Mouse (Mus musculus) gastrocnemius, postnatal 36 days (tissue): ENCODE measurements around the gene Ptpn3. TPM values are rescaled to one million over a fixed set of nuclear protein-coding genes. Genes with fewer than 3 reads are reported as not detected.

Experiments
- DNase-seq, 2 experiments: peaks; one replicate each; pipeline ENCODE4 v3.0.0; 2022
- intact Hi-C: fragments of 180-260 bp; cut with DNase I; formaldehyde crosslinking; loops from one replicate; pipeline ENCODE4 v1.15.1; 2025
- total RNA-seq, 2 experiments: library from RNA; stranded (reverse); gene quantifications; 2 replicates each; pipeline ENCODE4 v1.2.3; 2021

The Ptpn3 gene
- total RNA-seq, 2 experiments from 2014 or later, result 37.5 to 41.5 TPM

DNA sequence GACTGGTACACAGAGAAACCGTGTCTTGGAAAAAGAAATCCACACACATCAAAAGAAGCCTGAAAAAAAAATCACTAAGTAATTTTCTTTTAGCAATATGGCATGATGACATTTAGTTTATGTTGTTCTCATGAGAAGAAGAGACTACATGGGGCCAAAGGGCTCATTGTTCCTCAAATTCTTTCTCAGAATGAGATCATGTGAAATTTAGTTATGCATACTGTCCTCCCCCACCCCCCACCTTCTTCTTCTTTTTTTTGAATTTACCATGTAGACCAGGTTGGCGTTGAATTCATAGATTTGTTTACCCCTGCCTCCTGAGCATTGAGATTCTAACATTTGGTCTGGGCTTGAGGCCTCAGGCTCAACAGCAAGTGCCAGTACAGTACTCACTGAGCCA lies 111.8 kb downstream of the Ptpn3 start:
- DNase-seq, result no peak
- intact Hi-C loops, result no loop called here

DNA sequence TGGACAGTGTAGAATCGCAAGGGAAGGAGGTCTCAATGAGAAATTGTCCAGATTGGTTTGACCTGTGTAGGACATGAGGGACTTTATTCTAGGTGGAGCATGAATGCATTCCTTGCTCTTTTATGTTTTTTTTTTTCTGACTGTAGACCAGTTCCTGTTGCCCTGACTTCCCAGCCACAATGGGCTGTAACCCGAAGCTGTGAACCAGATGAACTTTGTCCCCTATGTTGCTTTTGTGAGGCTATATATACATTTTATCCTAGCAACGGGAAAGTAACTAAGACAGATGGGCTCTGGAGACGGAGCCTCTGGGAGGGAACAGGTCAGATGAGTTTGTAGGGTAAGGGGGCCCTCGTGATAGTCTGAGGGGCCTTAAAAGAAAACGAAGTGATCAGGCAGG lies 115.6 kb downstream of the Ptpn3 start:
- no peak for DNase-seq
- intact Hi-C loops, result no loop called here

DNA sequence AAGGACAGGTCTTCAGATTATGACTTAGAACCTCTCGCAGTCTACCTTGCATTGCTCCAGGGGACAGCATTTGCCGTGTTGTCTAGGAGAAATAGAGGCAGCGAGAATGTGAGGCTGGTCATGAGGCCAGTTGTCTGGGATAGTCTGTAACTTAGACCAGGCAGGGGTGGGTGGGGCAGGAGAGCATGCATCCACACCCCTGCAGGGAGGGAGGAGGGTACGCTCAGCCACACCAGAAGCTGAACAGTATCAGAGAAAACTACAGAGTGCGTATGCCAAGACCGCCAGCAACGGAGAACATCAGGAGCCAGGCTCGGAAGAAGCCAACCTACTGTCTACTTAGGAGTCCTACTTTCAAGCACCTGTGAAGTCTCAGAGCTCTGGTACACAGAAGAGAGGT lies 116.2 kb downstream of the Ptpn3 start:
- intact Hi-C loops, result no loop called here
- no peak for DNase-seq

DNA sequence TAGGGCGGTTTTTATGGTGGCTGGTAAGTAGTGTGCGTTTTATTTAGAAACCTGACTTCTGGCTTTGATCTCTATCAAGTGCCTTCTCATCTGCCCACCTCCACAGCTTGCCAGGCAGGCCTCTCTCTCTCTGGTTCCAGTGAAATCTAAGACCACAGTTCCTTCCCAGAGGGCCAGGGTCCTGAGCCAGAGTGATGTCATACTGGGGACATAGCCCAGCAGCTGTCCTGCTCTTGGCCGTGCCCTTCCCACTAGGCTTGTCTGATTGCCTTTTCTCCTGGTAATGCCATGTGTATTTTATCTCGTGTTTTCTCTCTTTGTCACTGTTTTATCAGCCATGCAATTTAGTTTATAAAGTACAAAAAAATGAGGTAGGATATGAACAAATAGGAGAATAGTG lies 118.1 kb downstream of the Ptpn3 start:
- intact Hi-C loops, result no loop called here
- peak; percentile 66 to 75 for DNase-seq

DNA sequence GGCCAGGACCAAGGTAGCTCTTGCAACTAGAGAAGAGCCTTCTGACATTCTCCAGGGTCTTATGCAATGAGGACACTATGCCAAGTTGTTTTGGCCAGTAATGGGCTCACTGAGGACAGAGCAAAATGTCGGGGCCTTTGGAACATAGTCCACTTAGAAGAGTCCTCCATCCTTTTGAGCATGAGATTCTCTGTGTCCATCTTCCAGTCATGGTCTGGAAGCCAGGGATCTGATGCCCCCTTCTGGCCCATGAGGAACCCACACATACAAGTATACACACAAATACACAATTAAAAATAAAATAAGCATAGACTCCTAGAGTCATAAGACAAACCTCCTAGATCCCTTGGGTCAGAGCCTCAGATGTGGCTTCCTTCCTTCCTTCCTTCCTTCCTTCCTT lies 120.1 kb downstream of the Ptpn3 start:
- DNase-seq, result no peak
- intact Hi-C loops, result no loop called here

DNA sequence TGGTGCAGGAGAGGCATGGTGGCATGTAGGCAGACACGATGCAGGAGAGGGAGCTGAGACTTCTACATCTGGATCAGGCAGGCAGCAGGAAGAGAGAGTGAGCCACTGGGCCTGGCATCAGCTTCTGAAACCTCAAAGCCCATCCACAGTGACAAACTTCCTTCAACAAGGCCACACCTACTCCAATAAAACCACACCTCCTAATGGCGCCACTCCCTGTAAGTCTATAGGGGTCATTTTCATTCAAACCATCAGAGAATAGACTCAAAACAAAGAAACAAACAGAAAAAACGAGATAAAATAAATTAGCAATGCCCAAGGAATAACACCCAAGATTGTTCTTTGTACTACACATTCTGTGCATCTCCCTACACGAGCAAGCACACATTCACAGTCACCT lies 122.8 kb downstream of the Ptpn3 start:
- intact Hi-C loops, result no loop called here
- DNase-seq, result no peak

DNA sequence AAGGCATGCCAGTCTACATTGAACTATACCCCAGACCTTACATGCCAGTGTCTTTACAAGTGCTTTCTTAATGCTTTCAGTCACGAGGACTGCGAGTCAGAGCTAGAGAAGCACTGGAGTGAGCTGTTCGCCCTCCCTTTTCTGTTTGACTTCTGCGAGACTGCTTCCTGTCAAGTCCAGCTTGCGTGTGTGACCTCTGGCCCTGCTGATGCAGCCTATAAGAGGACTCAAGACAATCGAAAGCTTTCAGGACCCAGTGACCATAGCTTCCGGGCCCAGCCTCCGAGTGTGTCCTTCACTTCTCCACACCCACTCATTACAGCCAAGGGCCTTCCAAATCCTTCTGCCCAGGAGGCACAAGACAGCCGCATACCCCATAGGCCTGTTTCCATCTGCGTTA lies 126.3 kb downstream of the Ptpn3 start:
- DNase-seq, result no peak
- intact Hi-C loops, result no loop called here

DNA sequence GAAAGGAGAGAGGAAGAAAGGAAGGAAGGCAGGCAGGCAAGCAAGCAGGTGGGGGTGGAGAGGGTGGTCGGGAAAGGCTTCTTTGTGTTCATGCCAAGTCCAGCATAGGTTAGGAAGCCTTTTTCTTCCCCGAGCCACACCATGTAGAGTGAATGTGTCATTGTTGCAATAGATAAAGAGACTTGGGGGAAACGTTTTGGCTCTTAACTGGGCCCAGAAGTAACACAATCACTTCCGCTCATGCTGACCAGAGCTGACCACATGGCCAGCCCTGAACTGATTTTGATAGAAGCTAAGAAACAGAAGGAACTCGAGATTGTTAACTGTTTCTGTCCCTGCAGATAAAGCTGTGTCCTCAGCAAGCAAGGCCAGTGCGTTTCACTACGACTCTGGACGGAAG lies 128.8 kb downstream of the Ptpn3 start:
- DNase-seq, result no peak
- intact Hi-C loops, result no loop called here

DNA sequence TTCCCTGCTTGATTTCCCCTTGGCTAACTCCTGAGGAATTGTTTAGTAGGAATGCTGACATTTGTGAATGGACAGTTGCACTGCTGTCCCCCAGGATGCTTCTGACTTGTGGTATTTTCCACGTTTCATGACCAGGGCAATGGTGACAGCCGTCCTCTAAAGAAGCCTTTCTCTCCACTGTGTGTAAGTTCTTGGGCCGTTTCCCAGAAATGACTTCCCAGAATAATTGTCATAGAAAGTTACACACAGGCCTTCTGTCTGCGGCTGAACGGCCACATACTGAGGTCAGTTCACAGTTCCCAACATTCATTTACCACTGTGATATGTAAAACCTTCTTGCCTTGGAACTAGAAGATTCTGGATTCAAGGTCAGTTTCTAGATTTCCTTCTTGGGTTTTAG lies 129.8 kb downstream of the Ptpn3 start:
- intact Hi-C loops, result no loop called here
- no peak for DNase-seq

DNA sequence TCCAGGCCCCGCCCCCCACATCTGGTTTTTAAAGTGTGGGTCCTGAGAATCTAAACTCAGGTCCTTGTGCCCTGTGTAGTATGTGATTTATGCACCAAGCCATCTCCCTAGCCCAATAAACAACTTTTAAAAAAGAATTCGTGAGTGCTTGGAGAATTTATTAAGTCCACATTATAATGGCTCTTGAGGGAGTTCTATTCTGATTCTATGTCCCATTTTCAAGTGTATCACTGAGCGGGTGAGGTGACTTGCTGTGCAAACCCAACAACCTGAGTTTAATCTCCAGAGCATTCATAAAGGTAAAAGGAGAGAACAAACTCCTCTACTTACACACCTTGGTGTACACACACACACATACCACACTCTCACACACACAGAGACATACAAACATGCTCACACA lies 133.0 kb downstream of the Ptpn3 start:
- DNase-seq, result no peak
- intact Hi-C loops, result no loop called here

DNA sequence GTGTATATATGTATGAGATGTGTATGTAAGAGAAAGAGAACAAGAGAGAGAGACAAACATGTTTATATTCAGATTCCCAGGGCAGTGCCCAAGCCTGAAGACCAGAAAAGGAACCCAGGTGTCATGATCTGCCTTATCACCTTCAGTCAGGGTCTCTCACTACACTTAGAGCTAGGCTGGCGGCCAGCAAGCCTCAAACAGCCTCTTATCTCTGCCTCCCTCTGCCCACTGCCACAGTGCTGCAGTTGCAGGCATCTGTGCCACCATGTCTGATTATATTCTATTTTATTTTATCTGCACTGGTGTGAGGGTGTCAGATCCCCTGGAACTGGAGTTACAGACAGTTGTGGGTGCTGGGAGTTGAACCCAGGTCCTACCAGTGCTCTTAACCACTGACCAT lies 133.4 kb downstream of the Ptpn3 start:
- intact Hi-C loops, result no loop called here
- DNase-seq, result no peak

DNA sequence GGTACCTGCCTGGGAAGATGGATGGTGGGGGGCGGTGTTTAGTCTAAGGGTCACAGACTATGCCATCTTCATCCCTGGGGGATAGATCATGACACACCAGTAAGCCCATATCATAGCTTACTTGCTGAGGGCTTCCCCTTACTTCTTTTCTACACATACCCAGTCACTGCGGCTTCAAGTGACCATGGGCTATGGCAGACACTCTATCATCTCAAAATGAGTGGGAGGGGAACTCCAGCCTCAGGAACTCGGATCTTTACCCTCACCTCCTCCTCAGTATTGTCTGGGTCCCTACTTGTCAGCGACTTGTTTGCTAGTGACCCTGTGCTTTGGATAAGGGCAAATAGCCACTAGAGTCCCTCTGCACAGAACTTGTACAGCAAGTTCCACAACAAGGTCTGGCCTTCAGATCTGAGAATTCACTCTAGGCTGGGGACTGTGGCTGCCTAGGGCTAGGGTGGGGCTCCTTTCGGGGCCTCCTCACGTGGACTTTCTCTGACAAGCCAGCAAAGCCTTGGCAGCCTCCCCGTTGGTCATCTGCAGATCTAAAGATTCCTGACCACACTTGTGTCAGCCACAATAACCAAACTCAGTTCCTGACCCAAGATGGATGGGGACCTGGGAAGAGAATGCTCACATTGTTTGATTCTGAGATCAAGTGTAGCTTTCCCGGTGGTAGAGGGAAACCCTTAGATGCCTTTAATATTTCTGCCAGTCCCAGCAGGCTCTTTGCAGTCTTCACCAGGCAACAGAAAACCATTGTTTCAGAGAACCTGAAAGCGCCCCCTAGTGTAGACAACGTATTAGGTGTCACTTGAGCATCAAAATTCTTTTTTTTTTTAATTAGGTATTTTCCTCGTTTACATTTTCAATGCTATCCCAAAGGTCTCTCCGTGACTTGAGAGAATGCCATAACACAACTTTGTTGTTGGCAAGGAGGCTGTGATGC lies 134.4 kb downstream of the Ptpn3 start:
- intact Hi-C loops, result no loop called here

DNA sequence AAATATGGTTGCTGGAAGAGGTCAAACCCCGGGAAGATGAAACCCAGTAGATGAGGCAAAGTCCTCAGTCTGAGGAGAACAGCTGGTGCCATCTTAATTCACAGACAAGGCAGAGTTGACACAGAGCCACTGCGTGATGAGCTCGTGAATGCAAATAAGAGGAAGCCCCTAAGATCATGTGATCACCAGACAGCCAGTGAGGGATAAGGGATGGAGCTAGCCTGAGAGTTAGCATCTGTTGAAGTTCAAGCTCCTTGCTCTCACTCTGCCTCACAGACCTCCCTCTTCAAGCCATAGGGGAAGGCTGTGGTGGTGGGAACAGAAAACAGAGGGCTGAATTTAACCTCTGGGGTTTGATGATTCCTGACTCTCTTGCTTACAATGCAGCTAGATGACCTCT lies 136.0 kb downstream of the Ptpn3 start:
- DNase-seq, result no peak
- intact Hi-C loops, result no loop called here

More for the DNA sequence above, 134.4 kb downstream of the Ptpn3 start:
- DNase-seq, result no peak

DNA sequence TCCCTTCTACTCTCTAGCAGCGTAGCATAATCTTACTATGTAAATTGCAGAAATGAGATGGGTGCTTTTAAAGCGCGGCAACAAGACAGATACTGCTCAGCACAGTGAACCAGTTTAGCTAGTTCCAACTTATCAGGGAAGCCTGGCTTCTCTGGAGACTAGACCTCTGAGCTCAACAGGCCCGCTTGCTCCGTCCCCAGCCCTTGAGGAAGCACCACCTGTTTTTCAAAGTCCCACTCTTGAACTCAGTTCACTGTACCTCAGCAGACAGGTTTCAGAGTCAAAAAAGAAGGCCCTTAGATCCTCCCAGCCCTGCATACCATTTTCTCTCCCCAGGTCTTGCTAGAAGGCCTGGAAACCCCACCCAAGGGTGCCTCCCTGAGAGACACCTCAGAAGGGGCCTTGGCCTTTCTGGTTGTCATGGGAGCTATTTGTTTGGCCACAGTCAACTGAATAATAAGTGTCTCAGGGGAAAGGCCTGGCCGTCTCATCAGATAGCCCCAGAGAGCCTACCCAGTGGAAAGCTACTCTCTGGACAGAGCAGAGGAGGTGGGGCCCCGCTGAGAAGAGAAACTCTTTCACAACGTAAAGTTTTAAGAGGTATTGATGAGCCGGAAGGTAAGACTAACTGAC lies 136.9 kb downstream of the Ptpn3 start:
- intact Hi-C loops, result no loop called here

DNA sequence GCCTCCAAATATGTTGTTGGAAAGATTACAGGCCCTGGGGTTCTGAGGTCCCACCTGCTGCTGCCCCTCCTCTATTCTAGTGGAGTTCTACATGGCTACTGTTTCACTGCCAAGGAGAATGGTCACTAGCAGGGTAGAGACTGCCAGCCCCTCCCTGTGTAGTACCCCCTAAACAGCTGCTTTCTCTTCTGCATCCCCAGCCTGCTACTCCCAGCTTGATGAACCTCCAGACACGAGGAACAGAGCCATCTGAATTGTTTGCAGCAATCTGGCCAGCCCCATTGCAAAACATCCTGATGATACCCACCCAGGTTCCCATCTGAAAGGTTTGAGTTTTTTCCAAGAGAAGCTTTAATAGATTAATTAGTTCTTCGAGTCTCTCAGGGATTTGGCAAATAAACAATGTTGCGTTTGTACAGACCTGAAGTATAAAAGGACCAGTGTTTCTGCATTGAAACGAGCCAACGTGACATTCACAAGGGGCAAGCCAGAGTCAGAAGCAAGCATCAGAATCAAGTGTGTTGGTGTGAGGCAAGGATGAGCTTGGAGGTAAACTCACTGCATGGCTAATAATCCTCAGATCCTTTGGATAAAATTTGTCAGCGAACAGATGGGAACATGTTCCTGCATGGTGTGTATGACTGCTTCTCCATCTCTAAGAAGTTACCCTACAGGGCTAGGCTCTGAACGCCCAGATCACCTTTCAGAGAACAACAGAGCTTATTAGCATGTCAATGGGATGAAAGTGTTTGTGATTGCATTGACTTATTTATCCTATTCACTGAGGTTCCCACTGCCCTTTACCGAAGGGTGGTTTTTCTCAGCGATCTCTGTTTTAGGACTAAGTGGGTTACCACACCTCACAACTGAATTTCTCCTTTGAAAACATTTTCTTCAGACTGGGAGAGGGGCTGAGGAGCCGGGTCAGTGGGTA lies 138.6 kb downstream of the Ptpn3 start:
- intact Hi-C loops, result no loop called here
- no peak for DNase-seq

More for the DNA sequence above, 136.9 kb downstream of the Ptpn3 start:
- DNase-seq, result no peak

DNA sequence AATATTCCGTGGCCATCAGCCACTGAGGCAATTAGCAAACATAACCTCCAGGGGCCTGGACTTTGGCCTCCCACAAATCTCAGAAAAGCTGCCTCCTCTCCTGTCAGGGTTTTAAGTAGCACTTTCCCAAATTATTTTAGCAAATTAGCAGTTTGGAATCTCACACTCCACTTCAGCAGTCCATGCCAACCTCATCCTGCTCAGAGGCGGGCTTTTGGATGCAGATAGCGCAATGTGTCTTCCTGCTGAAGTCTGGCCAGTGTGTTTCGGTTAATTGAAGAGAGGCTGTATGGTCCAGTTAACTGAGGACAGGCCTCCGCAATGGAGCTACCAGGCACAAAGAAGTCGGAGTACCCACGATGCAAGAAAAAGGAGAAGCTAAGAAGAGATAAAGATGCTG lies 141.1 kb downstream of the Ptpn3 start:
- intact Hi-C loops, result no loop called here
- no peak for DNase-seq

DNA sequence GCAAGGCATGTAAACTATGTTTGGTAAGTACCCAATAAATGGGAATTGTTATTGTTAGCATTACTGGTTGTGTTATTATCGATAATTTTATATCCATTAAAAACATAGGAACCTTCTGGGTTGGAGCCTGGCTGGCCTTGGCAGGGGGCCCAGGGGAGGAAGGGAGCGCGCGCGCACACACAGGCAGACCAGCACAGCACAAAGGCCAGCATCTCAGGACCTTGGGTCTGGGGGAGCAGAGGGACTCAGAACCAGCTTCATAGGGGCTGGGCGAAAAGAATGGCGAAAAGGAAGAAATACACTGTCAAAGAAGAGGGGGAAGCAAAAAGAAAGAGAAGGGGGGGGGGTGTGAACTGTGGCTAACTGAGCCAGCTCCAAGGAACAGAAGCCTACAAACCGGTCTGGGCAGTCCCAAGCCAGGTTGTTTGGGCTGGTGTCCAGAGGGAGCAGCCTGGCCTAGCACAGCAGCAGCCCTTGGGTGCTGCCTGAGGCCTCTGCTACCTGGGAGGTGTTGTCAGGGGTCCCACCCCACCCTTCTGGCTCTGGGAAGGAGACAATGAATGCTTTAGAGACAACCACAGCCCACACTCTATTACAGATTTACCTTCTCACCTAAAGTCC lies 145.0 kb downstream of the Ptpn3 start:
- intact Hi-C loops, result no loop called here
- no peak for DNase-seq

DNA sequence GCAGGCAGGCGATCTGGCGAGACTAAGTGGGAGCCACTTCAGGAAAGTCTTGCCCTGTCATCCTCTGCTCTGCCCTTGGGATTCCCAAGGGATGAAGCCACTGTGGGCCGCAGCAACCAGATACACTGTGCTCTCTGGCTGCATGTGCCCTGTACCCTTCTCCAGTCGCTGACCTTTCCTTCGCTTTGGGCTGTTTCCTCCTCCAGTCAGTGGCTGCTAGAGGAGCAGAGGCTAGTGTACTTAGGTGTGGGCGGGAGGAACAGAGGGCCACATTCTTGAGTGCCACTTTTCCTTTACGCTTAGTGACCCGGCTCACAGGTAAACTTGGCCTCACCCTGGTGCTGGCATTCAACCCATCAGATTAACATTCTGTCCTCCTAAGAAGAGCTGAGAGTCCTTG lies 147.8 kb downstream of the Ptpn3 start:
- intact Hi-C loops, result no loop called here
- DNase-seq, result no peak

DNA sequence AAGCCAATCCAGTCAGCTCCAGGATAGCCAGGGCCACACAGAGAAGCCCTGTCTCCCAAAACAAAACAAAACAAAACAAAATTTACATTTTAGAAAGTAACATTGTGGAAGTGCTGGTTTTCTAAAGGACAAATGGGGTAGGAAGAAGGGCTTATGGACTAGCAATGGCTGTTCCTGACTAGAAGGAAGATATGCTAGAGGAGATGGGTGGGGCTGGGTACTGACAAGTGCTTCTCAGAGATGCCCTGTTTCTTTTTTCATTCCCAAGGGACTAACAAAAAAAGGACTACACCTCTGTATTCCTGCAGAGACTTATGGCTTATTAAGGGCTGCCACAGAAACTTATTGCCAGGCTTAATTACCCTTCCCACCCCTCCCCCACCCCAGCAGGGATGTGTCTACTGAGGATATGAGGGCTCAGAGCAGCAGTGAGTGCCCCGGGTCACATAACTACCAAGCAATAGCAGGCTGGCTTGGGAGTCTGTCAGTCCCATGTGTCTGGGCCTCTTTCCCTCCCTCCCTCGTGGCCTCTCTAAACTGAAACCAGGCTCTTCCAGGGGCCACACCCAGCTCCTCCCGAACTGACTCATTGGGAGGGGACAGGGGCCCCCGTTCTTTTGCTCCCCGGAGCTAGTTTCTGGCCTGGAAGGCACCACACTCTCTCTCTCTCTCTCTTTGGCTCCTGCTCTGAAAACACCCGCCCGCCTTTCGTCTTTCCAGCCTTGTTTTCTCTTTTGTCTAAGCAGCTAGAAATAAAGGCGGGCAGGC lies 148.4 kb downstream of the Ptpn3 start:
- intact Hi-C loops, result no loop called here
- peak; percentile 44 to 47 for DNase-seq

DNA sequence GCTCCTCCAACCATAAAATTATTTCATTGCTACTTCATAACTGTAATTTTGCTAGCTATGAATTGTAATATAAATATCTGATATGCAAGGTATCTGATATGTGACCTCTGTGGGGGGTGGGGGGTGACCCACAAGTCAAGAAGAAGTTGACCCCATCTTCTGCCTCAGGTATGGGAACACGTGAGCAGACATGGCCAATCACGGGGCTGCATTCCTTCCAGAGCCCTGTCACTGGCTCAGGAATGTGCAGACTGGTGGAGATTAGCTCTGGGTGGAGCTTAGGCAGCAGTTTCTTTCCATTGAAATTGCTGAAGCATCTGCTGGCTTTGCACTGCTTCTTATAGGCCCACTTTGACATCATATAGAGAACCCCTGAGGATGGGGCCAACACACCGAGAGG lies 153.5 kb downstream of the Ptpn3 start:
- intact Hi-C loops, result no loop called here
- no peak for DNase-seq
